Mouse (Mus musculus) myocyte (in vitro differentiated cells): Measurements from ENCODE around the gene Map7d1.

Source experiments
- POLR2A ChIP-seq: IDR thresholded peaks from one replicate; pipeline ENCODE4 v1.6.1; 2011; ENCODE audit warnings: low read depth, mild to moderate bottlenecking, control low read depth, moderate library complexity; ENCODE audit not compliant: insufficient read length
- TCF3 ChIP-seq: IDR thresholded peaks from one replicate; pipeline ENCODE4 v1.6.1; 2011; ENCODE audit warnings: low read depth, control low read depth; ENCODE audit not compliant: insufficient read length

GRCm38 (mm10) chr4:126254315-126255112, 1.6 kb downstream of the Map7d1 start:
- TF ChIP-seq POLR2A (peak; percentile 56), TCF3 (no peak)
